Mouse (Mus musculus): ENCODE measurements around the gene Lhfpl4.

Lhfpl4 gene

DNA sequence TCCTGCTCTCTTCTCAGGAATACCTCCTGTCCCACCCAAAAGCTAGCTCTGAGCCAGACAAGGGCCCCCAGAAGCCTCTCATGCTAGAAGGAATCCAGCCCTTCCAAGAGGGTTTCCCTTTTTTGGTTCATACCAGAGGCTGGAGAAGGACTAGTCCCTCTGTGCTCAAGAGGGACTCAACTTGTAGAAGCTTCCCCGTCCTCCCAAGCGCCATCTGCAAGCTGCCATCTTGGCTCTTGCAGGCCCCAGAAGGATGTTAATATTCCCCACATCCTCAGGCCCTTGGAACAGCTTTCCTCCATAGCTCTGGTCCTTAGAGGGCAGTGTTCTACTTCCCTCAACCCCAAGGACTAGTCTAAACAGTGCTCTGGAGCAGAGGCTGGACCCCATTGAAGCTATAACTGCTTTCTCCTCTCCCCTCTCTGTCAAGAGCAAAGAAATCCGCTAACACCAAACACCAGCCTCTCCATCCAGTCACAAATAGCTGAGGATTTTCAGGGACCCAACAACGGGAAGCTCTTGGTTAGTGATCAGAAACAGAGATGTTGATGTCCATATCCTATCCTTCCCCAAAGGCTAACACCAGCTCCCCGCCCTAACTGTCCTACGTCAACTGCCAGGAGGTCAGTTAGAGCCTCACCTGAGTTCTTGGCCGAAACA is 26.7 kb downstream of the Lhfpl4 start:
- DNase-seq, result no peak

DNA sequence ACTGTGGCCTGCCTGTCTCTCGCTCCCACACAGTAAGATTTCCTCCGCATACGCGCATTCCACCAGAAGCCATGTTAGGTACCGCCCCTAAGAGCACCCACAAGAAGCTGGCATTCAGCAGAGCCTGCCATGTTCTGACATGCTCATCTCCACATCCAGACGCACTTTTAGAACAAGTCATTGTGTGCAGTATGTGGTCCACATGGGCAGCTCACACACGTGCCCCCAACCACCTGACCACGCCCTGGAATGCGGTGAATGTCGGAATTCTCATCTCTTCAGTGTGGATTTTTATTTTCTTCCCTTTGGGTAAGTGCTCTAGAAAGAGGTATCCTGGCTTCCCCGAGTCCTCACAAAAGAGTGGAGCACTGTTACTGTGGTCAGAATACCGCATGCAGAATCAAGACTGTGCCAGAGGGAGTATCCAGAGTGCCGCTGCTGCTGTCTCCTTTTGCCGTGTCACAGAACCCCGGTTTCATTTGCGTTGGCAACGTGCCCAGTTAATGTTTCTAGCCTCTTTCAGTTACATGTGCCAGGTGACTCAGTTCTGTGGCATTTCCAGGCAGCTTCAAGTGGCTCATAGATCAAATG is 28.4 kb downstream of the Lhfpl4 start:
- peak; percentile 74 to 82 for DNase-seq

DNA sequence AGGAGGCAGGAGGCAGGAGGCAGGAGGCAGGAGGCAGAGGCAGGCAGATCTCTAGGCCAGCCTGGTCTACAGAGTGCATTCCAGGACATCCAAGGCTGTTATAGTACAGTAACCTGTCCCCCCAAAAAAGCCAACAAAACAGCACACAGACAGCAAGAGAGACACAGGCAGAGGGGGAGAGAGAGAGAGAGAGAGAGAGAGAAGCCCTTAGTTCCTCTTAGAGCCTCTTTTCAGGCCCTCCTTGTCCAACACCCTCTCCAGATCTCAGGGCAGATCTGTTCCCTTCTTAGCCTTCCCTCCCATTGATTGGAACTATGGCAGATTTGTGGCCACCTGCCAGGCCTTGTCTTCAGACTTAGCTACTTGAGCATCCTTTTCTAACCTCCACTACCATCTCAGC is 31.7 kb downstream of the Lhfpl4 start:
- no peak for DNase-seq

DNA sequence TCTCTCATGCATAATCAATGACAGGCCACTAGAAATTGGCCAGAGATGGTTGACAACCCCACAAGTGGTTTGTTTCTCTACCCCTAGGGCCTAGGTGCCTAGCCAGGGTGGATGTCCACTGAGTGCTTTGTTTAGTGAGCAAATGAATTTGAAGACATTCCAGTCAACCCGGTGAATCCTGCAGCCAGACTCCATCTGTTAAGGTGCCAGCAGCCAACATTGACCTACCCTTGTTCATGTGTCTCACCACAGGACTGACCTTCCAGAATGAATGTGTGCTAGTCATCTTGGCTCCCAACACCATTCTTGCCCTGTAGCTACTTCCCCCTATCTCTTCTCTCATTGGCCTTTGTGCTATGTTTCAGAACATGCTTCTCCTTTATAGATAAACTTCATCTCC is 33.2 kb downstream of the Lhfpl4 start:
- DNase-seq, result no peak

DNA sequence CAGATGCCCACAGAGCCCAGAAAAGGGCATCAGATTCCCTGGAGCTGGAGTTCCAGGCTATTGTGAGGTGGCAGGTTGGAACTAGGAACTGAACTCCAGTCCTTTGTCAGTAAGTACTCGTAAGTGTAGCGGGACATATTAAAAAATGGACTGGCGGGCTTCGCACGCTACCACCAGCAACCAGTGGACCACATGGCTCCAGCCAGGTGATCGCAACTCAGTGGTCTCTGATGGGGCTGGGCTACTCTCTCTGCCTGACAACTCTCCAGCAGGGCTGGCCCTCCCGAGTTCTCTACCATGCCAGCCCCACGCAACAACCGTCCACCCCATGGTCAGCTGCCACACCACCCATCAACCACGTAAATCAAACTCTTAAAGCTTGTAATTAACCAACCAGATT is 35.1 kb downstream of the Lhfpl4 start:
- no peak for DNase-seq

DNA sequence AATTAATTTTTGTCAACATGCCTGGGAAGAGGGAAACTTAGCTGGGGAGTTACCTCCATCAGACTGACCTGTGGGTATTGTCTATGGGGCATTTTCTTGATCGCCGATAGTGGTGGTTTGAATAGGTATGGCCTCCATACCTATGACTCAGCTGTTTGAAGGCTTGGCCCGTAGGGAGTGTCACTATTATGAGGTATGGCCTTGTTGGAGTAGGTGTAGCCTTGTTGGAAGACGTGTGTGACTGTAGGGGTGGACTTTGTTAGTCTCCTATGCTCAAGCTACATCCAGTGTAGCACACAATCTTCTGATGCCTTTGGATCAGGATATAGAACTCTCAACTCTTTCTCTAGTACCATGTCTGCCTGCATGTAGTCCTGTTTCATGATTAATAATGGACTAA is 39.1 kb downstream of the Lhfpl4 start:
- DNase-seq, result no peak

DNA sequence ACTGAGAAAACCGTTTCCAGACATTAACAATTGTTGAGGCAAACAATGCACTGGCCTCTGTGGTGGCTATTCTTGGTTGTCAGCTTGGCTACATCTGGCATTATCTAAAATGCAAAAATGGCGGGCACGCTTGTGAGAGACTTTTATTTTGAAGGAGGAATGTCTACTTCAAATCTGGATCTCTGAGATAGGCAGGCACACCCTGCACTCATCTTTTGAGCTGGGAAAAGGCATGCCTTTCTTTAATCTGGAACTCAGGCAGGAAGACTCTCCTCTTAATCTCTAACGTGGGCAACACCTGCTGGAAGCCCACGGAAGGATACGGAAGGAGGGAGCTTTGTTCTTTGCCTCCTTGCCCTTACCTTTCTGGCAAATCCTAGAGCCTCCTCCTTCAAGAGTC is 40.3 kb downstream of the Lhfpl4 start:
- no peak for DNase-seq

DNA sequence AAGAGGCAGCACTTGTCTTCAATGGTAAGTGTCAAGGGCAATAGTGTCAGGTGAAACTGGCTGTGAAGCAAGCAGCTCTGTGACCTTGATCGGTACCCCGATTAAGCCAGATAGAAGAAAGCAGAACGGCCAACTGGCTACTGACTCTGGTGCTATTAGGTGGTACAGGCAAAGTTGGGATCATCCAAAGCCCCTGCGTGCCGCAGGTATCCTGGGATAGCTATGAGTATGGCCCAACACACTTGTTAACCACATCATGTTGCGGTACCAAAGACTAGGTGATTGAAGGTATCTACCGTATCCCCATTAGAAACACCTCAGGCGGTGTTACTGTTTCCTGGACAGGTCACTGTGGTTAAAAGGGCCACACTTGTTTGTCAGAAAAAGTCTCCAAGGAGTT is 41.1 kb downstream of the Lhfpl4 start:
- no peak for DNase-seq

DNA sequence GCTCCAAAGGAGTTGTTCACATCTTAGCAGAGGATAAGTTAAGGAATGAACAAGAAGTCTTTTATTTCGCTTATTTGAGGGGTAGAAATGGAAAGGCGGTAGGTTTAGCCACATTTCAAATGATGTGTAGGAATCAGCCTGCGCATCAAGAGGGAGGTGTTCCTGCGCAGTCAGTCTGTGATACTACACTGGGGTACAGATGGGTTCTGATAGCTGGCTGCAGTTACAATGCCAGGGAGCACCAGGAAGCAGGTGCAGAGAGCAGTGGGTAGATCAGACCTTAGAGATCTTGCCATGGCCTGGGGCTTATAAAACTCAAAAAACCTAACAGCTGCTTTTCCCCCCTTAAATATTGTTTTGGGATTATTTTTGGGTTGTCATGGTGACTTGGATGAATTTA is 49.9 kb downstream of the Lhfpl4 start:
- DNase-seq, result no peak

DNA sequence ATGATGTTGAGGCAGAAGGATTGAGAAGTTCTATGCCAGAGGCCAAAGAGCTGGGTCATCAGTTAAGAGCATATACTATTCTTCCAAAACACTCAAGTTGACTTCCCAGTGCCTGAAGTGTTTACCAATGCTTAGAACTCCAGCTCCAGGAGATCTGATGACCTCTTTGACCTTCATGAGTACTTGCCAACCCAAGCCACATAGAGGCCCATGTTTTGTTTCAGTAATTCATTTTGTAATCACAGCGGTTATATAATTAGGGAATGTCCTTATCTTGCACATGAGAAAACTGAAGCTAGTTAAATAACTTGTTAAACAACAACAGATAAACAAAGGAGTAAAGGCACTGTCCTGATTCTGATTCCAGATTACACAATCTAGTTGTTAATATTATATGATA is 50.4 kb downstream of the Lhfpl4 start:
- DNase-seq, result peak; percentile 43 to 68

DNA sequence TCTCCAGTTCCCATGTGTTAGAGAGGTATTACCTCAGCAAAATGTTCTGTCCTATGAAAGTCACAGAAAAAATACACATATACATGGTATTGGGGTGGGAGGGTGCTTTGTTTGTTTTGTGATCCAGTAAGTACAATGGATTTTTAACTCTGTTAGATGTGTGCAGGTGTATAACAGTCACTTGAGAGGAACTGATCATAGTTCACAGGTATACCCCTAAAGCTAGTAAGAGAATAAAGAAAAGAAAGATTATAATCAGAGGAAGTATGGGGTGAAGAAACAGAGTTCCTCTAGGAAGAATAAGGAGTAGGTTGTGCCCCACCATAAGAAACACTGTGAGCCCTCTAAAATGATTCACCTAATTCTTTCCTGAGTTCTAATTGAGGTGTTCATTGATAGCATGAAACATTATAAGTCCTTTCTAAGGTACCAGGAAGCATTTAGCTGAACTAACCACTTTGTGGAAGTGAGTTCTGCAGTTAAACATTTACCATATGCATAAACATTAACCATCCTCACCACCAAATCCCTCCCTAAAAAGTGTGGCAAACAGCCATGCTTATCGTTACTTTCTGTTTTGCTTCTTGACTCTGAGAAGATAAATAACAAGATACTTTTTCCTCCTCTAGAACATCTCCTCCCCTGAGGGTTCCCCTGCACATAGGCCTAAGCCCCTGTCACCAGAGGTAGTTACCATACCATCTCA is 53.6 kb downstream of the Lhfpl4 start:
- peak; percentile 47 to 78 for DNase-seq

DNA sequence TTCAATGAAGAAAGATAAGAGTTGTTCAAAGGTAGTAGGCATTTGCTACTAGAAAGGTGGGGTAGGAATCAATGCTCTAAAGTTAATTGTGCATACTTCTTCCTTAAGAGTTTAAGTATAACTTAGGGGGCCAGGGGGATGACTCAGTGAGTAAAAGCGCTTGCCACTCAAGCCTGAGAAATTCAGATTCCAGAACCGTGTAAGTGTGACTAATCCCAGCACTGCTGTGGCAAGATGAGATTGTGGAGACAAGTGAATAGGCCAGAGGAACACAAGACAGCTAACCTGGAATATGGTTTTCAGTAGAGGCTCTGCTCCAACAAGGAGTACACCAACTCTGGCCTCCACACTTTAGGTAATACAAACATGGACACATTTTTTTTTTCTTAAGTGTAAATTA is 61.8 kb downstream of the Lhfpl4 start:
- no peak for DNase-seq

DNA sequence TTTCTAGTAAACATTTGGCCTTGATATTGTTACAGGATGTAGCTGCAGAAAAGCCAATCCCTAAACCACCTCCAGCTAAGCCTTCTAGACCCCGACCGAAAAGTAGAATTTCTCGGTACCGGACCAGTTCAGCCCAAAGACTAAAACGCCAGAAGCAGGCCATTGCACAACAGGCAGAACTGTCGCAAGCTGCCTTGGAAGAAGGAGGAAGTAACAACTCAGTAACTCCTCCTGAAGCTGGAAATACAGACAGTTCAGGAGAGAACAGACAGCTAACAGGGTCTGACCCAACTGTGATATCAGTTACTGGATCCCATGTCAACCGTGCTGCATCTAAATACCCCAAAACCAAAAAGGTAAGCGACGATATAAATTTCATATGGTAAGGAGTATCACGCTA is 74.4 kb downstream of the Lhfpl4 start:
- DNase-seq, result no peak

Measured in kidney, postnatal 36 days (tissue).